Mouse (Mus musculus): ENCODE results near the gene Slc43a2. TPM values are rescaled to one million over a fixed set of nuclear protein-coding genes. Genes with fewer than 3 reads are reported as not detected.
A peak's percentile ranks its signal among the peaks of the same experiment; 100 is the strongest.
"Not testable (repeated sequence)": the region's sequence is repeated elsewhere in the genome, so short reads cannot be mapped to it uniquely, and the experiment has no call there.

The Slc43a2 gene
- total RNA-seq, 2 experiments from 2014 or later, result 51.1 to 63.1 TPM

DNA sequence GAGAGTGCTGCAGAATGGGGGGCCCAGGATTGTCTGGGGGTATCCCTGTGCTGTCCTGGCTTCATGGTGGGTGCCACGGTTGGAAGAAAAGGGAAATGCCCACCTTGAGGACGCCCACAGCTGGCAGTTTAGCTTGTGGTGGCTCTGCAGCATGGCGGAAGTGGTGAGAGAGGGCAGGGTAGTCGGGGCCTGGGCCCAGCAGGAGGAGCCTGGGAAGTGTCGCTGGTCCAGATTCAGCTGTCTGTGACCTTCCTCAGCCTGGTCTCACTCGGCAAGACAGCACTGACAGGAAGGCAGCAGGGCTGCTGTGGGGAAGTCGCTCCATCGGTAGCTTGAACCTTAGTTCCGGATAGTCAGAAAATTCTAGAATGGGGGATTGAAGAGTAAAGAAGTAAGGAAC, 62.9 kb downstream of the Slc43a2 start:
- no peak for DNase-seq (ENCODE audit: low spot score in 2 of 2)
- intact Hi-C loops (cut with DNase I), result no loop called here

DNA sequence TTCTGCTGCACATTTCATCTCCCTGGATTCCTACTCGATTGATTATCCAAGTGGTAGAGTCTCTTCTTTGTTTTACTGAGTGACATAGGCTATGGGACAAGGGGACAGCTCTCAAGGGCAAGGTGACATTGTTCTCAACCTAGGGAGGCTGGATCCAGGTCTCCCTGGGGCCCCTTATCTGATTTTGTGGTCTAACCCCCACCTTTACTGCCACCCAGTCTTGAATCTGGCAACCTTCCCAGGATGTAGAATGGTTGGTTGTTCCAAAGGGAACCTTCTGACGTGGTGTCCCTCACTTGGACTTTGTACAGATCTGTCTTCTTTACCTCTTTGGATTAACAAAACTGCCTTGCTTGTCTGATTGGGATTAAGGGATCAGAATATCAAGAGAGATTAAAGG, 63.9 kb downstream of the Slc43a2 start:
- no peak for DNase-seq (ENCODE audit: low spot score in 2 of 2)
- intact Hi-C loops (cut with DNase I), result no loop called here

- no peak for DNase-seq (ENCODE audit: low spot score in 2 of 2)
- intact Hi-C loops (cut with DNase I), result no loop called here
Observed at GRCm38 (mm10) chr11:75595816-75596215, 64.3 kb downstream of the Slc43a2 start.

- intact Hi-C loops (cut with DNase I), result no loop called here
- DNase-seq (ENCODE audit: low spot score in 2 of 2), result no peak
Observed at GRCm38 (mm10) chr11:75596726-75597255, 65.3 kb downstream of the Slc43a2 start.

GRCm38 (mm10) chr11:75598004-75598403, 66.5 kb downstream of the Slc43a2 start:
- DNase-seq (ENCODE audit: low spot score in 2 of 2), result no peak
- intact Hi-C loops (cut with DNase I), result no loop called here

DNA sequence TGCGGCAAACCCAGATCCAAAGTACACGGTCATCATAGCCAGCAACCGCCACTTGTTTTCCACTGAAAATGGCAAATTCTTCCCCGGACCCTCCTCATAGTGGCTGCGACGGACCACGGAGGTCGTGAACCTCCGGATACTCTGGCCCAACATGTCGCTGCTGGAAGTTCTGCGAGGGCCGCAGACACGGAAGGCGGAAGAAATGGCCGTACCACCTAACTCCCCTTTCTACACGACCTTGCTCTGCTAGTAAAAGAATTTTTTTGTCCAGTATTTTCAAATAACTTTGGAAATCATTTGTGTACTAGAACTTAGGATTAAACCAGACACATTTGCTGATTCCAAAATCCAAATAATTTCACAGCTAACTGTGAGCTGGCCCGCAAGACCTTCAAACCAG, 68.3 kb downstream of the Slc43a2 start:
- DNase-seq (ENCODE audit: low spot score in 2 of 2); intact Hi-C loops (cut with DNase I): not testable (repeated sequence)

DNA sequence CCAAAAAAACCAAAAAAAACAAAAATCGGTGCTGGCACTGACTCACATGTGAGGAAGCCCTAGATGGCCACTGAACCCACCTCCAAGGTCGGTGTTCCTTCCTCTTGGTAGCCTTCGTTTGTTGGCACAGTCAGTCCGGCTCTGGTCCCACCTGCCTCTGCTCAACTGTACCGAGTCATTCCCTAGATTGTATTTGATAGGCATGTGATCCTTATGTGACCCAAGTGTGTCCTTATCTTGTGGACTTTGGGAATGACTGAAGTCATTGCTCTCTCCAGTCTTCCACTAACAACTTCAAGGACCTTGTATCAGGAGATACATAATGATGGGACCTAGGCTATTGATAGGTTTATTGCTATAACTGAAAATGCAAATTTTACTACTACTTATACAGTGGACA, 73.3 kb downstream of the Slc43a2 start:
- intact Hi-C loops (cut with DNase I), result no loop called here
- no peak for DNase-seq (ENCODE audit: low spot score in 2 of 2)

GRCm38 (mm10) chr11:75605318-75605717, 73.8 kb downstream of the Slc43a2 start:
- DNase-seq (ENCODE audit: low spot score in 2 of 2), result no peak
- intact Hi-C loops (cut with DNase I), result no loop called here

DNA sequence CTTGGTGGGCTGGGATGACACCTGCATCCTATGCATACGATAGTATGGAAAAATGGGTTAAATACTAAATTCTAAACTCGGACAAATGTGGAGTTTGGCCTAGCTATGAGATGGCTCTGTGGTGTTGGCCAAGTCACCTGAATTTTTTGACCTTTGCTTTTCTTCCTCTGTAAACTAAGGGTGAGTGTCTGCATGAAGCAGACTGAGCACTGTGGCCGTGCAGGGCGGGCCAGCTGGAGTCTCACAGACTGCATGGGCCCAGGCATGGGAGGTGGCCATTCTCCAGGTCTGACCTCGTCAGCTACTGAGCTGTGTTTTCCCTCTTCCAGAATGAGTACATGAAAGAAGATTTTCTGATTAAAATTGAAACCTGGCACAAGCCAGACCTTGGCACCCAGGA, 77.3 kb downstream of the Slc43a2 start:
- intact Hi-C loops (cut with DNase I), result no loop called here
- DNase-seq (ENCODE audit: low spot score in 2 of 2), result no peak

DNA sequence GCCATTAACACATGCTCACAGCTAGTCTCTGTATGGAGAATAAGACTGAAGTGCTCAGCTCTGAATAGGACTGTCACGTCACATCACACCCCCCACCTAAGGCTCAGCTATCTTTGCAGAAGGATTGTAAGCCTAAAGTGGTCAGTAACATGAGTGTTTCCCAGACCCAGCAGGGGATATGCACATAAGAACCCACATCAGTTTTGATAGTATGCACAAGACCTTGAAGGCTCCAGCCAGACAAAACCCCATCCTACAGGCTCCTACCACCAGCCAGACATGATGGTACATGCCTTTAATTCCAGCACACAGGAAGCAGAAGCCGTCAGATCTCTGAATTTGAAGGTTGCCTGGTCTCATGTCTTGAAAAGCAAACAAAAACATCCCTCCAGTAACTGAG, 78.5 kb downstream of the Slc43a2 start:
- DNase-seq (ENCODE audit: low spot score in 2 of 2), result no peak
- intact Hi-C loops (cut with DNase I), result no loop called here

GRCm38 (mm10) chr11:75614769-75615168, 83.3 kb downstream of the Slc43a2 start:
- DNase-seq (ENCODE audit: low spot score in 2 of 2), result no peak
- intact Hi-C loops (cut with DNase I), result no loop called here

DNA sequence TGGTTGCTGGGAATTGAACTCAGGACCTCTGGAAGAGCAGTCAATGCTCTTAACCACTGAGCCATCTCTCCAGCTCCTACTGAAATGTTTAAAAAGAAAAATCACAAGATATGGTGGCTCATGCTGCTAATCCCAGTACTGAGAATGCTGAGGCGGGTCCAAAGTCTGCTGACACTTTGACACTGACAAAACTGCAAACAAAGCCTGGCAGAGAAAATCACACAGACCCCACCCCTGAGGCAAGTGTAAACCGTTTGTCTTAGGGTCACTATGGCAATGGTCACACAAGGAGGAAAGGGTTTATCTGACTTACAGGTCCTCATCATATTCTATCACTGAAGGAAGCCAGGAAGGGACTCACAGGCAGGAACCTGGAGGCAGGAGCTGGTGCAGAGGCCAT, 84.1 kb downstream of the Slc43a2 start:
- intact Hi-C loops (cut with DNase I), result no loop called here
- no peak for DNase-seq (ENCODE audit: low spot score in 2 of 2)

GRCm38 (mm10) chr11:75619133-75619532, 87.6 kb downstream of the Slc43a2 start:
- intact Hi-C loops (cut with DNase I), result no loop called here
- DNase-seq (ENCODE audit: low spot score in 2 of 2), result no peak

DNA sequence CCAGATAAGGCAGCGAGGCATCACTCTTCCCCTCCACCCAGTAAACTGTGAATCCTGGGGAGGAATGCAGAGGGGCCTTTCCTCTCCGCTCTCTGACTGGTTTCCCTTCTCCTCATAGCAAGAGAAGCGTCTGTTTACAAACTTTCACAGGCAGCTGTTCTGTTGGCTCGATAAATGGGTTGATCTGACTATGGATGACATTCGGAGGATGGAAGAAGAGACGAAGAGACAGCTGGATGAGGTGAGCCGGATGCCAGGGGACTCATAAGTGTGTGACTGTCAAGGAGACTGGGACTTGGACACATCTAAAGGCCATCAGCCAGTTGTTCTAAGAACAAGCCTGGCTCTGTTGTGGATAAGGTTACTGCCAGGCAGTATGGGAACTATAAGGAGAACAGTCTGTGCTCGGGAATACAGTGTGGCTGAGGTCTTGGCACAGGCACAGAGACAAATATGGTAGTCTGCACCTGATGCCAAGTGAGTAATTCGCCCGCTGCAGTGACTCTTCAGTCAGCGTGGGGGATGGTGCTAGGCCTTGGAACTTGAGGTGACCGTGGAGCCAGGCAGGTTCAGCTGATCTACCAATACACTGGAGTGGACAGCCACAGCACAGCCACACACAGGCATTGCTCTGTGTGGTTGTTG, 88.8 kb downstream of the Slc43a2 start:
- intact Hi-C loops (cut with DNase I), result no loop called here
- DNase-seq (ENCODE audit: low spot score in 2 of 2), result peak; percentile 57 to 59

DNA sequence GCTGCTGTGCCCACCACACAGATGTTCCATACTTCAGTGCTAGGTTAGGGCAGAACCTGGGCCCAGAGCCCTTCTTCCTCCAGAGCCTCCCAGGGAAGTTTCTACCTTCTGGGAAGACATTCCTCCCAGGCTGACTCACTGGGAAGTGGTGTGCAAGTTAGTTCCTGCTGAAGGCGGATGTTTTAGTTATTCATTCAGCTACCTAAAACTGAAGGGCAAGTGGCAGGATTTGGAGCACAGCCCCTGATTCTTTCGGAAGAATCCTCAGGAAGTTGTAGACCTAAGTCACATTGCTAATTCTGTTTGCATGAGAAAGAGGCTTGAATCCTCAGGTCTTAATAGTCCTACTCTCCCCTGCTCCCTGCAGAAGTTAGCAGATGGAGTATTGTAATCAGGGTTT, 89.9 kb downstream of the Slc43a2 start:
- no peak for DNase-seq (ENCODE audit: low spot score in 2 of 2)
- intact Hi-C loops (cut with DNase I), result no loop called here

GRCm38 (mm10) chr11:75622588-75623329, 91.3 kb downstream of the Slc43a2 start:
- intact Hi-C loops (cut with DNase I), result no loop called here

GRCm38 (mm10) chr11:75624102-75624554, 92.6 kb downstream of the Slc43a2 start:
- intact Hi-C loops (cut with DNase I), result no loop called here
- DNase-seq (ENCODE audit: low spot score in 2 of 2), result no peak

More at GRCm38 (mm10) chr11:75622588-75623329, 91.3 kb downstream of the Slc43a2 start:
- no peak for DNase-seq (ENCODE audit: low spot score in 2 of 2)

GRCm38 (mm10) chr11:75625820-75626219, 94.3 kb downstream of the Slc43a2 start:
- intact Hi-C loops (cut with DNase I), result no loop called here
- peak in 1 of 2 experiments; percentile 38 for DNase-seq (ENCODE audit: low spot score in 2 of 2)
